Mouse (Mus musculus): Measurements from ENCODE around the gene Stau1.

Gene Stau1

GRCm38 (mm10) chr2:166910536-166910935, 85.6 kb downstream of the Stau1 start:
- no peak for DNase-seq (ENCODE audit: low spot score)

DNA sequence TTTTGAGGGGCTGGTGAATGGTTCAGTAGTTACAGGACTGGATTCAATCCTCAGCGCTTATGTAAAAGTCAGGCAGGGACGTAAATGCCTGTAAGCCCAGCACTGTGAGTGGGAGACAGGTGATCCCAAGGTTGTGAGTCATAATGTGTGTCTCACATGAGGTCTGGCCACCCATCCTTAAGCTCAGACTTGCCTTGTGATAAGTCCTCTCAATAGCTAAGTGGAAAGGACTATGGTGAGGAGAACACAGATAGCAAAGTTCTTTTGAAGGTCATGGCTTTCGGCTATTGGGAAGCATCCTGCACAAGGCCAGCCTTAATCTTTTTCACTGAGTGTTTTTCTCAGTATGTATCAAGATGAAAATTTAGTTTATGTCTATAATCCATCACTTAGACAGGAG, 86.4 kb downstream of the Stau1 start:
- no peak for DNase-seq (ENCODE audit: low spot score)

DNA sequence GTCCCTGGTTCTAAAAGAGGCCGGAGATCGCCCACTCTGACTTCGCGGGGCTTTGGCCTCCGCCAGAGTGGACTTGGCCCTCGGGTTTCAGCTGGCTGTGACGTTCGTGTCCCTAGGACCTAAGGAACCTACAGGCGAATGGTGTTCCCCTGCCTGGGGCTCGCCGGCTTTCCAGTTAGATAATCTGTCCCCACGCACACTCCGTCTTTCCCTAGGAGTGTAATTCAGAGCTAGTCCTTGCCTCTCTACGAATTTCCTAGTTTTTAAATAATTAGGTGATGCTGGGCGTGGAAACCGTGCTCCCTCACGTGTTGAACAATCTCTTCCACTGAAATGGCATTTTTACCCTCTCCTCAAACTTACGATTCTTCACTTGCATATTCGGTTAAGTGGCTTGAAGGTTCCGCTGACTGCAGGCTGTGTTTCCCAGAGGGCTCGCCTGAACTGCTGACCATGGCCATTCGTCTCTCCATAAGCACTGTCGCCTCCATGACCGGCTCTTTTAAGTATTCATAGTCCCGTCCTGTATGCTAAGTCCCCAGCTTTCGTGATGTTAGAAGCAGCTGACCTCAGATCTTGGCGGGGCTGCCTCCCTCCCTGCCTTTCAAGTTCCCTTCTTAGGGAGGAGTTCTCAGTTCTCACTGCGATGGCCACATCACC, 89.4 kb downstream of the Stau1 start:
- DNase-seq (ENCODE audit: low spot score): no peak

- peak; percentile 98 for DNase-seq (ENCODE audit: low spot score)
Observed at GRCm38 (mm10) chr2:166905711-166906522, 90.2 kb downstream of the Stau1 start, which contains the start of gene Cse1l. Gene Cse1l (plus strand): TSS chr2:166906040.

GRCm38 (mm10) chr2:166903719-166904282, 92.3 kb downstream of the Stau1 start:
- DNase-seq (ENCODE audit: low spot score): no peak

GRCm38 (mm10) chr2:166900792-166901505, 95.2 kb downstream of the Stau1 start:
- no peak for DNase-seq (ENCODE audit: low spot score)

GRCm38 (mm10) chr2:166899746-166900145, 96.4 kb downstream of the Stau1 start:
- DNase-seq (ENCODE audit: low spot score): no peak

- DNase-seq (ENCODE audit: low spot score): no peak
Observed at GRCm38 (mm10) chr2:166899161-166899560, 96.9 kb downstream of the Stau1 start.
